Mouse (Mus musculus) thymus, adult 2 months (tissue): ENCODE measurements around the gene Fgfr2. TPM values are rescaled to one million over a fixed set of nuclear protein-coding genes. Genes with fewer than 3 reads are reported as not detected.
A peak's percentile ranks its signal among the peaks of the same experiment; 100 is the strongest.

Experiments
- DNase-seq: peaks from one replicate; pipeline ENCODE4 v3.0.0; 2021
- H3K27ac ChIP-seq: fragments of 200-500 bp; 2 replicates; pipeline ENCODE4 v1.5.1; 2012; ENCODE audit warnings: low read length, control low read depth; ENCODE audit not compliant: control insufficient read depth, insufficient read depth
- H3K27me3 ChIP-seq: fragments of 200-500 bp; 2 replicates; pipeline ENCODE4 v1.6.1; 2012; ENCODE audit warnings: mild to moderate bottlenecking, low read length, moderate library complexity, mixed read lengths; ENCODE audit not compliant: control insufficient read depth, insufficient read depth
- H3K36me3 ChIP-seq: fragments of 200-500 bp; 2 replicates; pipeline ENCODE4 v1.6.1; 2012; ENCODE audit warnings: mild to moderate bottlenecking, low read length, moderate library complexity; ENCODE audit not compliant: control insufficient read depth, insufficient read depth
- H3K4me1 ChIP-seq: fragments of 200-500 bp; replicated peaks from 2 replicates; pipeline ENCODE4 v1.6.1; 2012; ENCODE audit warnings: low read length; ENCODE audit not compliant: control insufficient read depth, insufficient read depth
- H3K4me3 ChIP-seq: fragments of 200-500 bp; 2 replicates; pipeline ENCODE4 v1.5.1; 2012; ENCODE audit warnings: mild to moderate bottlenecking, low read length, control low read depth, moderate library complexity; ENCODE audit not compliant: control insufficient read depth, insufficient read depth
- CTCF ChIP-seq: fragments of 200-500 bp; IDR thresholded peaks from 2 replicates; pipeline ENCODE4 v1.5.1; 2012; ENCODE audit warnings: mild to moderate bottlenecking, control low read depth, low read length, moderate library complexity, borderline replicate concordance; ENCODE audit not compliant: control insufficient read depth, poor library complexity, insufficient read depth; ENCODE audit errors: extremely low read depth
- POLR2A ChIP-seq: fragments of 200-500 bp; IDR thresholded peaks from 2 replicates; pipeline ENCODE4 v1.6.1; 2012; ENCODE audit warnings: mild to moderate bottlenecking, low read length, control low read depth, moderate library complexity; ENCODE audit not compliant: control insufficient read depth, poor library complexity, insufficient read depth; ENCODE audit errors: extremely low read depth
- WGBS: fragments of 180-500 bp; shearing (Covaris S2); methylation state at CpG from one replicate; pipeline ENCODE4 v1.1.7; 2018; 5-methylcytosine and 5-hydroxymethylcytosine counted together
- polyA plus RNA-seq: library from polyadenylated mRNA; depleted of rRNA; stranded (reverse); fragments of >200 nt; gene quantifications from 2 replicates; pipeline ENCODE4 v1.2.3, GENCODE M21; 2012

Fgfr2 gene
- polyA plus RNA-seq, 1 experiment = 12.1 TPM

- Histone ChIP-seq H3K4me1 (peaks cover 21% of the 10 kb centered on the region), H3K27ac (no peak overlapping the region), H3K36me3 (no peaks in the 10 kb centered on the region), H3K27me3 (no peaks in the 10 kb centered on the region), H3K4me3 (no peak overlapping the region)
- no peak for DNase-seq
- TF ChIP-seq POLR2A (no peak), CTCF (no peak)
- WGBS = 96% methylated on average over 8 of the region's 8 CpGs
Measured at GRCm38 (mm10) chr7:132306671-132307412, 816.3 kb downstream of the Fgfr2 start.

- peaks cover 21% of the 10 kb centered on the region for H3K4me1 ChIP-seq
- no peaks in the 10 kb centered on the region for H3K36me3 ChIP-seq
- no peak for DNase-seq
- no peak overlapping the region for H3K27ac ChIP-seq
- TF ChIP-seq POLR2A = no peak
- TF ChIP-seq CTCF = no peak
- no peak overlapping the region for H3K4me3 ChIP-seq
- H3K27me3 ChIP-seq = no peaks in the 10 kb centered on the region
- WGBS = 86% methylated on average over 5 of the region's 5 CpGs
Measured at GRCm38 (mm10) chr7:132305492-132306375, 817.4 kb downstream of the Fgfr2 start.

- H3K27ac ChIP-seq = no peak overlapping the region
- no peaks in the 10 kb centered on the region for H3K27me3 ChIP-seq
- H3K4me3 ChIP-seq = no peak overlapping the region
- 31% methylated on average over 8 of the region's 8 CpGs for WGBS
- TF ChIP-seq CTCF (no peak), POLR2A (no peak)
- DNase-seq = peak; percentile 53
- no peaks in the 10 kb centered on the region for H3K36me3 ChIP-seq
- peaks cover 21% of the 10 kb centered on the region for H3K4me1 ChIP-seq
Measured at GRCm38 (mm10) chr7:132304424-132305085, 818.6 kb downstream of the Fgfr2 start.

- WGBS = 6% methylated on average over 7 of the region's 7 CpGs
Measured at GRCm38 (mm10) chr7:132303988-132304387, 819.2 kb downstream of the Fgfr2 start.

GRCm38 (mm10) chr7:132302508-132303241 lies 820.5 kb downstream of the Fgfr2 start:
- no peaks in the 10 kb centered on the region for H3K36me3 ChIP-seq
- H3K4me1 ChIP-seq = peaks cover 21% of the 10 kb centered on the region
- 86% methylated on average over 8 of the region's 8 CpGs for WGBS
- no peak for TF ChIP-seq POLR2A
- no peak for TF ChIP-seq CTCF
- H3K4me3 ChIP-seq = no peak overlapping the region
- no peak overlapping the region for H3K27ac ChIP-seq
- DNase-seq = no peak
- no peaks in the 10 kb centered on the region for H3K27me3 ChIP-seq

More at GRCm38 (mm10) chr7:132303988-132304387, 819.2 kb downstream of the Fgfr2 start:
- no peaks in the 10 kb centered on the region for H3K27me3 ChIP-seq
- no peaks in the 10 kb centered on the region for H3K36me3 ChIP-seq
- H3K4me3 ChIP-seq = no peak overlapping the region
- peak; percentile 53 for DNase-seq
- TF ChIP-seq CTCF (no peak), POLR2A (no peak)
- no peak overlapping the region for H3K27ac ChIP-seq
- H3K4me1 ChIP-seq = peaks cover 21% of the 10 kb centered on the region

GRCm38 (mm10) chr7:132299661-132300210 lies 823.4 kb downstream of the Fgfr2 start:
- Histone ChIP-seq H3K27me3 (no peaks in the 10 kb centered on the region), H3K36me3 (no peaks in the 10 kb centered on the region), H3K27ac (no peak overlapping the region), H3K4me1 (peaks cover 13% of the 10 kb centered on the region), H3K4me3 (no peak overlapping the region)
- WGBS = 80% methylated on average over 5 of the region's 5 CpGs
- no peak for DNase-seq
- TF ChIP-seq POLR2A (no peak), CTCF (no peak)
